Mouse (Mus musculus) ES-Bruce4 (cell line): ENCODE data around the gene Cfap57.

Experiments used
- CTCF ChIP-seq: IDR thresholded peaks from one replicate; pipeline ENCODE4 v1.8.1; 2011; ENCODE audit warnings: low read depth, low read length
- EP300 ChIP-seq: IDR thresholded peaks from 2 replicates; pipeline ENCODE4 v1.6.1; 2011; ENCODE audit warnings: low read depth, low read length; ENCODE audit not compliant: insufficient read depth

DNA sequence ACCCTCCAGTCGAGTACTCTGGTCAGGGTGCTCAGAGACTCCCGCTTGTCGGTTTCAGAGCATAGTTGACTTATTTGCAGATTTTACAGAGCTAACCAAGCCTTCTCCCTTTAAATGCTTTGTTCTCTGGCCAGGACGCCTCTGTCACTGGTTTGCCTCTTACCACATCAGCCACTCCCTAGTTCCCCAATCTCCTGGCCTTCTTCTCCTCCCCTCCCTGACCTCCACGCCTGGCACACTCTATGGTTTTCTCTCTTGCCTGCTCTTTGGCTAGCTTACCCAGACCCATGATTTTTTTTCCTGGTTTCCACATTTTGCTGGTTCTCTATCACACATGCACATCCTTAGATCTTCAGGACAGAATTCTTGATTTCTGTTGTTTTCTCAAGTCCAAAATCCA lies 102.4 kb downstream of the Cfap57 start:
- TF ChIP-seq CTCF (no peak), EP300 (no peak)
